Mouse (Mus musculus) ES-E14 (cell line): ENCODE measurements around the gene A630073D07Rik. TPM values are rescaled to one million over a fixed set of nuclear protein-coding genes. Genes with fewer than 3 reads are reported as not detected.

ENCODE experiments used
- total RNA-seq: library from RNA; depleted of rRNA; stranded (reverse); fragments of 300-350 nt; gene quantifications from 2 replicates; pipeline ENCODE4 v1.2.3, GENCODE M21; 2012; rRNA removed

Gene A630073D07Rik
- total RNA-seq, 1 experiment: not detected

Other genes with a start within 250 kb of the A630073D07Rik start
- gene Prh1, start 81.7 kb downstream of the A630073D07Rik start, total RNA-seq: not detected in 2 replicates
- not detected in 2 replicates for gene Prp2, start 55.6 kb downstream of the A630073D07Rik start, total RNA-seq
- gene Tas2r120, start 5.4 kb upstream of the A630073D07Rik start, total RNA-seq: not detected in 2 replicates
- gene Tas2r121, start 49.5 kb upstream of the A630073D07Rik start, total RNA-seq: not detected in 2 replicates
- gene Tas2r122, start 60.4 kb upstream of the A630073D07Rik start, total RNA-seq: not detected in 2 replicates
- not detected in 2 replicates for gene Tas2r115, start 86.5 kb upstream of the A630073D07Rik start, total RNA-seq
- gene Tas2r124, start 103.2 kb upstream of the A630073D07Rik start, total RNA-seq: not detected in 2 replicates
- gene Tas2r102, start 110.6 kb upstream of the A630073D07Rik start, total RNA-seq: not detected in 2 replicates
- not detected in 2 replicates for gene Tas2r136, start 126.6 kb upstream of the A630073D07Rik start, total RNA-seq
- not detected in 2 replicates for gene Tas2r117, start 151.3 kb upstream of the A630073D07Rik start, total RNA-seq
- not detected in 2 replicates for gene Tas2r123, start 195.6 kb upstream of the A630073D07Rik start, total RNA-seq
- gene Tas2r116, start 203.9 kb upstream of the A630073D07Rik start, total RNA-seq: not detected in 2 replicates
- not detected in 2 replicates for gene Tas2r110, start 216.5 kb upstream of the A630073D07Rik start, total RNA-seq
- not detected in 2 replicates for gene Tas2r113, start 241.5 kb upstream of the A630073D07Rik start, total RNA-seq